ENCODE assay signal across 7 mouse cellular contexts in the genomic region with DNA sequence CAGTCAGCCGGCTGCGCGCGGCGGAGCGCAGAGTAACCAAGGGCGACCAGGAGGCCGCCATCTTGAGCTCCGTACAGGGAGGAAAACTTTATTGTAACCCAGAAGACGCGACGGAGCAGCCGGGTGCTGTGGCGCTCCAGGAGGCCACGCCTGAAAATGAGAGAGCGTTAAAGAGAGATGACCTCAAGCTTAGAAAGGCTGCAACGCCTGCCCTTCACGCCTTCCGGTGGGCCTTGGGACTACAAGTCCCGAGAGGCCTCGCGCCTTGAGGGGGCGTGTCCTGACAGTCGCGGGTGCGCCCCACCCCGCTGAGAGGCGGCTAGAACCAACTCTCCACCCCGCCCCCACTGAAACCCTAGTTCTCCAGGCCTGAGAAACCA. TPM values are rescaled to one million over a fixed set of nuclear protein-coding genes. Genes with fewer than 3 reads are reported as not detected.
DNase-seq lines count a peak whose midpoint lies in the region; ATAC-seq and TF ChIP-seq lines count a peak whose summit lies in the region.

TSS of gene Afg1l (minus strand) at position 225 of the 380 bp plus-strand sequence.

- DNase-seq in adrenal gland, adult 8-10 months = peak; percentile 96
- peak; percentile 87 for DNase-seq in embryo, embryonic 11.5 days (ENCODE audit: low read depth, low spot score)
- DNase-seq in gastrocnemius, postnatal 36 days = peak; percentile 94 to 96
- DNase-seq in left cerebral cortex, postnatal 25 days (ENCODE audit: low spot score in 2 of 2) = peak; percentile 93 to 97
- peak; percentile 87 for DNase-seq in midbrain, embryonic 10.5 days (ENCODE audit: low spot score)

- H3K4me1 ChIP-seq in intestine, embryonic 15.5 days (replicated peaks) = 0 out of 2 replicates have a peak, but pooled peaks cover 5% of the 10 kb centered on the region
- peaks cover 17% of the 10 kb centered on the region for H3K4me1 ChIP-seq in midbrain, embryonic 10.5 days
- peaks cover 5% of the 10 kb centered on the region; the same call in 1 of the 2 replicates for H3K4me1 ChIP-seq in small intestine, adult 2 months (ENCODE audit: control insufficient read depth, insufficient read depth, insufficient read length, low read length)

- H3K9ac ChIP-seq in intestine, embryonic 15.5 days = peak within 1 kb of the TSS; percentile 72

- under 1% methylated on average over 29 of the region's 29 CpGs for WGBS in intestine, embryonic 15.5 days
- WGBS in midbrain, embryonic 10.5 days = under 1% methylated on average over 29 of the region's 29 CpGs
- WGBS in small intestine, adult 2 months = under 1% methylated on average over 29 of the region's 29 CpGs

- TF ChIP-seq CTCF in small intestine, adult 2 months (IDR thresholded peaks at IDR 0.05; ENCODE audit: extremely low read depth, insufficient read length, insufficient replicate concordance, low read depth, low read length) = no peak

- peak; percentile 84 for TF ChIP-seq POLR2A in small intestine, adult 2 months (IDR thresholded peaks at IDR 0.05; ENCODE audit: low read depth, low read length)

- peak; percentile 97 for ATAC-seq in intestine, embryonic 15.5 days

- peak within 1 kb of the TSS; percentile 86 for H3K4me2 ChIP-seq in intestine, embryonic 15.5 days (replicated peaks)

- H3K36me3 ChIP-seq in intestine, embryonic 15.5 days = no peaks in the 10 kb centered on the region
- H3K36me3 ChIP-seq in midbrain, embryonic 10.5 days = no peaks in the 10 kb centered on the region
- H3K36me3 ChIP-seq in small intestine, adult 2 months (ENCODE audit: control insufficient read depth, insufficient read depth, low read length) = no peaks in the 10 kb centered on the region

- no peaks in the 10 kb centered on the region for H3K27me3 ChIP-seq in intestine, embryonic 15.5 days (replicated peaks)
- H3K27me3 ChIP-seq in midbrain, embryonic 10.5 days (ENCODE audit: low read depth, poor library complexity, severe bottlenecking) = no peaks in the 10 kb centered on the region
- no peaks in the 10 kb centered on the region for H3K27me3 ChIP-seq in small intestine, adult 2 months (ENCODE audit: control insufficient read depth, insufficient read depth, low read length)

- intact Hi-C loops in gastrocnemius, postnatal 36 days (cut with DNase I) = loop anchor here (1.0 kb wide), 1 partner anchor 24 kb away; the partner anchor contains the start of gene Snx3
- intact Hi-C loops in left cerebral cortex, postnatal 25 days (cut with DNase I) = loop anchor here (1.0 to 5.0 kb wide), 2 partner anchors 24 to 61 kb away; partner anchors contain the start of gene Snx3

- H3K9me3 ChIP-seq in intestine, embryonic 15.5 days = no peaks in the 10 kb centered on the region
- 0 out of 2 replicates have a peak, but pooled peaks cover under 1% of the 10 kb centered on the region for H3K9me3 ChIP-seq in midbrain, embryonic 10.5 days (replicated peaks)

- peak within 1 kb of the TSS; percentile 74 for H3K4me3 ChIP-seq in intestine, embryonic 15.5 days (replicated peaks)
- H3K4me3 ChIP-seq in midbrain, embryonic 10.5 days = peak within 1 kb of the TSS; percentile 83
- peak within 1 kb of the TSS; percentile 89 for H3K4me3 ChIP-seq in small intestine, adult 2 months (ENCODE audit: low read depth, low read length)

- peak within 1 kb of the TSS; percentile 98 for H3K27ac ChIP-seq in intestine, embryonic 15.5 days
- H3K27ac ChIP-seq in midbrain, embryonic 10.5 days (replicated peaks) = peak within 1 kb of the TSS; percentile 96
- peak within 1 kb of the TSS; percentile 96 for H3K27ac ChIP-seq in small intestine, adult 2 months (ENCODE audit: insufficient read depth, low read depth, low read length)

RNA-seq across cellular contexts. Expression of gene Afg1l, which starts in this region (rescaled TPM):
- 10 to 100 TPM; 16.8 to 21.0 (median 18.7) TPM for total RNA-seq in adrenal gland, adult 8-10 months (2022)
- total RNA-seq in gastrocnemius, postnatal 36 days (2021) = 10 to 100 TPM in 1 of 2 experiments, 1 to 10 TPM in 1; 8.5 to 10.5 TPM
- 10.9 and 11.0 TPM in 2 replicates for polyA plus RNA-seq in intestine, embryonic 15.5 days (2015; fragmentation: Nextera tagmentation; extraction: Ambion mirVana)
- total RNA-seq in left cerebral cortex, postnatal 25 days (2021) = 10 to 100 TPM; 12.1 to 12.4 TPM
- 4.3 and 4.4 TPM in 2 replicates for polyA plus RNA-seq in midbrain, embryonic 10.5 days (2016; fragmentation: Nextera tagmentation; extraction: Ambion mirVana)
- polyA plus RNA-seq in small intestine, adult 2 months (2012; rRNA removed) = 1.1 and 2.6 TPM in 2 replicates

Comparison
In these comparisons a context has a peak if more than half of its experiments do, and no peak if none do; other contexts are left out.
1. Peak in every context shown above with its lines: DNase-seq, ATAC-seq, H3K4me3 ChIP-seq and H3K27ac ChIP-seq.